Mouse (Mus musculus) urinary bladder, postnatal 14 days (tissue): Measurements from ENCODE around the gene Dlg2.

Experiments used
- DNase-seq: peaks from one replicate; pipeline ENCODE4 v3.0.0; 2021; ENCODE audit warnings: low spot score

Gene Dlg2

GRCm38 (mm10) chr7:92392052-92392640, 1915.7 kb downstream of the Dlg2 start:
- no peak for DNase-seq

GRCm38 (mm10) chr7:92396783-92397182, 1920.3 kb downstream of the Dlg2 start:
- no peak for DNase-seq

GRCm38 (mm10) chr7:92398841-92399240, 1922.4 kb downstream of the Dlg2 start:
- no peak for DNase-seq

- no peak for DNase-seq
Observed at GRCm38 (mm10) chr7:92400551-92400950, 1924.1 kb downstream of the Dlg2 start.

GRCm38 (mm10) chr7:92401001-92401688, 1924.7 kb downstream of the Dlg2 start:
- DNase-seq: no peak

- DNase-seq: no peak
Observed at GRCm38 (mm10) chr7:92408479-92408878, 1932.0 kb downstream of the Dlg2 start.

- DNase-seq: no peak
Observed at GRCm38 (mm10) chr7:92420474-92420873, 1944.0 kb downstream of the Dlg2 start.

GRCm38 (mm10) chr7:92423017-92423416, 1946.5 kb downstream of the Dlg2 start:
- no peak for DNase-seq

- no peak for DNase-seq
Observed at GRCm38 (mm10) chr7:92424703-92425102, 1948.2 kb downstream of the Dlg2 start.

- DNase-seq: no peak
Observed at GRCm38 (mm10) chr7:92427280-92427679, 1950.8 kb downstream of the Dlg2 start.

GRCm38 (mm10) chr7:92428629-92429028, 1952.2 kb downstream of the Dlg2 start:
- no peak for DNase-seq

- DNase-seq: no peak
Observed at GRCm38 (mm10) chr7:92430254-92430653, 1953.8 kb downstream of the Dlg2 start.

- DNase-seq: no peak
Observed at GRCm38 (mm10) chr7:92437168-92437567, 1960.7 kb downstream of the Dlg2 start.

GRCm38 (mm10) chr7:92439503-92440487, 1963.3 kb downstream of the Dlg2 start:
- no peak for DNase-seq

GRCm38 (mm10) chr7:92441611-92442010, 1965.1 kb downstream of the Dlg2 start:
- DNase-seq: no peak

- no peak for DNase-seq
Observed at GRCm38 (mm10) chr7:92442082-92442481, 1965.6 kb downstream of the Dlg2 start.

- DNase-seq: no peak
Observed at GRCm38 (mm10) chr7:92447938-92448337, 1971.5 kb downstream of the Dlg2 start.

- DNase-seq: no peak
Observed at GRCm38 (mm10) chr7:92448782-92449575, 1972.5 kb downstream of the Dlg2 start.

GRCm38 (mm10) chr7:92454176-92454575, 1977.7 kb downstream of the Dlg2 start:
- no peak for DNase-seq

GRCm38 (mm10) chr7:92455927-92456326, 1979.5 kb downstream of the Dlg2 start:
- DNase-seq: no peak

GRCm38 (mm10) chr7:92457791-92458190, 1981.3 kb downstream of the Dlg2 start:
- DNase-seq: peak; percentile 33

- no peak for DNase-seq
Observed at GRCm38 (mm10) chr7:92458308-92458707, 1981.8 kb downstream of the Dlg2 start.
